Mouse (Mus musculus): Measurements from ENCODE around the gene Prkag2.

DNA sequence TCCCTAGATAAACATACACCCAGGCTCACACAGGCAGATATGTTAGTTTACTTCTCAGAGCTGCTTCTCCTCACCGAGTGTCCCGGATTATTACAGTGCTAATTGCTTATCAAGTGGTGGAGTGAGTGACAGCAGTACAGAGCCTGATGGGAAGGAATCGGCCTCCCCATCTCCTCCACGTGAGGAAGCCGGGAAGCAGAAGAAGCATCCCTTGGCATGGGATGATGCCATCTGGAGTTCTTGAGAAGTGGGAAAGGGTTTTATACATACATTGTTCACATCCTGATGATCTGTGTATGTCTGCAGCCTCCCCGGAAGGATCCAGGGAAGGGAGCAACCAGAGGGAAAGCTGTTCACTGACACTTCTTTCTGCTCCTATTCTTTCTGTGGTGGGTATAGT, 150.4 kb downstream of the Prkag2 start:
- TF ChIP-seq CTCF (IDR thresholded peaks at IDR 0.05; ENCODE audit: control insufficient read depth, insufficient read depth, insufficient read length) (no peak), USF1 (IDR thresholded peaks at IDR 0.05; ENCODE audit: low read depth) (no peak), MYOD1 (IDR thresholded peaks at IDR 0.05; ENCODE audit: control insufficient read depth, insufficient read length, low read depth) (no peak), CEBPB (IDR thresholded peaks at IDR 0.05; ENCODE audit: low read depth) (no peak), MAX (IDR thresholded peaks at IDR 0.05) (no peak), MYOG (IDR thresholded peaks at IDR 0.05; ENCODE audit: control insufficient read depth, extremely low read depth, insufficient read length) (no peak), FOSL1 (IDR thresholded peaks at IDR 0.05; ENCODE audit: insufficient read depth, low read length, poor library complexity, severe bottlenecking) (no peak)
